ENCODE assay signal across 8 mouse cellular contexts in genomic region chr1:152767749-152768488, GRCm38 (mm10). TPM values are rescaled to one million over a fixed set of nuclear protein-coding genes. Genes with fewer than 3 reads are reported as not detected.
A peak's percentile ranks its signal among the peaks of the same experiment; 100 is the strongest.
DNase-seq lines count a peak whose midpoint lies in the region; ATAC-seq lines count a peak whose summit lies in the region.

No protein-coding gene starts in this region.

- peak; percentile 68 for ATAC-seq in megakaryocyte, adult 5-6 weeks (ENCODE audit: poor library complexity, severe bottlenecking)

- DNase-seq in adrenal gland, adult (ENCODE audit: inconsistent age in 2 of 2, low spot score in 1 of 2) = peak; percentile 79 to 94
- peak; percentile 88 for DNase-seq in embryo, embryonic 11 days
- peak; percentile 73 for DNase-seq in gastrocnemius, postnatal 14 days
- peak; percentile 94 for DNase-seq in induced T-regulatory cell, adult 2 months (ENCODE audit: low read depth)
- DNase-seq in left cerebral cortex, adult 8-10 months (ENCODE audit: low spot score in 2 of 2) = peak; percentile 63 to 79
- peak; percentile 94 for DNase-seq in right cerebral cortex, adult 2 months (ENCODE audit: low spot score in 2 of 2)
- peak; percentile 54 to 73 for DNase-seq in urinary bladder, postnatal 4 days (ENCODE audit: low spot score in 2 of 2)

- intact Hi-C loops in gastrocnemius, postnatal 14 days (cut with DNase I; ENCODE audit: low total_unique reads) = no loop called here

RNA-seq across cellular contexts. Expression of gene Arpc5, which starts 1.6 kb away (rescaled TPM):
- total RNA-seq in gastrocnemius, postnatal 14 days (2021) = 10 to 100 TPM; 27.4 to 30.7 TPM
- total RNA-seq in left cerebral cortex, adult 8-10 months (2022) = 10 to 100 TPM; 70.5 to 87.7 (median 83.5) TPM
- 786 and 868 TPM in 2 replicates for total RNA-seq in megakaryocyte, adult 5-6 weeks (2015)
- 396 and 424 TPM in 2 replicates for total RNA-seq in megakaryocyte, adult 5-6 weeks (2017)

RNA-seq across cellular contexts. Expression of gene Rgl1, which starts 1.8 kb away (rescaled TPM):
- 10 to 100 TPM; 19.6 to 23.3 TPM for total RNA-seq in gastrocnemius, postnatal 14 days (2021)
- 100 to 1,000 TPM; 100 to 110 (median 103) TPM for total RNA-seq in left cerebral cortex, adult 8-10 months (2022)
- 1.7 and 3.0 TPM in 2 replicates for total RNA-seq in megakaryocyte, adult 5-6 weeks (2015)
- total RNA-seq in megakaryocyte, adult 5-6 weeks (2017) = 2.9 TPM in 2 replicates

RNA-seq across cellular contexts. Expression of gene Apobec4, which starts 17.6 kb away (rescaled TPM):
- total RNA-seq in gastrocnemius, postnatal 14 days (2021) = not detected
- total RNA-seq in left cerebral cortex, adult 8-10 months (2022) = not detected
- not detected in 2 replicates for total RNA-seq in megakaryocyte, adult 5-6 weeks (2015)
- total RNA-seq in megakaryocyte, adult 5-6 weeks (2017) = not detected in 2 replicates

RNA-seq across cellular contexts. Expression of gene Ncf2, which starts 32.1 kb away (rescaled TPM):
- 1 to 10 TPM; 1.4 to 1.6 TPM for total RNA-seq in gastrocnemius, postnatal 14 days (2021)
- total RNA-seq in left cerebral cortex, adult 8-10 months (2022) = 10 to 100 TPM in 1 of 4 experiments, 1 to 10 TPM in 3; 3.7 to 10.2 (median 6.4) TPM
- total RNA-seq in megakaryocyte, adult 5-6 weeks (2015) = 252 and 267 TPM in 2 replicates
- 373 and 410 TPM in 2 replicates for total RNA-seq in megakaryocyte, adult 5-6 weeks (2017)

Comparison
In these comparisons a context has a peak if more than half of its experiments do, and no peak if none do; other contexts are left out.
1. Peak in every context shown above with its lines: DNase-seq and ATAC-seq.
2. RNA of gene Arpc5, which starts 1.6 kb away (total RNA-seq): 396 to 868 TPM in megakaryocyte, adult 5-6 weeks; 70.5 to 87.7 TPM in left cerebral cortex, adult 8-10 months and 27.4 to 30.7 TPM in gastrocnemius, postnatal 14 days; every median in the first group is over 4 times any median in the second.
3. RNA of gene Rgl1, which starts 1.8 kb away (total RNA-seq): 100 to 110 TPM in left cerebral cortex, adult 8-10 months and 19.6 to 23.3 TPM in gastrocnemius, postnatal 14 days; 1.7 to 3.0 TPM in megakaryocyte, adult 5-6 weeks; every median in the first group is over 4 times any median in the second.